Mouse (Mus musculus) splenic B cell, adult 2 months (primary cell): ENCODE results near the gene Nebl.

Experiments used
- DNase-seq: peaks from one replicate; pipeline ENCODE4 v3.0.0-alpha.2; 2011; ENCODE audit warnings: low read depth, low spot score
- H3K27me3 ChIP-seq: 2 replicates; pipeline ENCODE4 v1.6.1; 2012; ENCODE audit warnings: mild to moderate bottlenecking, low read length, moderate library complexity, mixed read lengths; ENCODE audit not compliant: control insufficient read depth, poor library complexity, insufficient read depth, severe bottlenecking
- H3K36me3 ChIP-seq: 2 replicates; pipeline ENCODE4 v1.6.1; 2012; ENCODE audit warnings: mild to moderate bottlenecking, low read length, moderate library complexity, mixed read lengths; ENCODE audit not compliant: control insufficient read depth, poor library complexity, insufficient read depth, severe bottlenecking

The Nebl gene

GRCm38 (mm10) chr2:17623931-17624330 lies 107.3 kb downstream of the Nebl start:
- no peaks in the 10 kb centered on the region for H3K36me3 ChIP-seq
- DNase-seq: no peak
- H3K27me3 ChIP-seq: no peaks in the 10 kb centered on the region

- no peaks in the 10 kb centered on the region for H3K36me3 ChIP-seq
- no peaks in the 10 kb centered on the region for H3K27me3 ChIP-seq
- no peak for DNase-seq
Observed at GRCm38 (mm10) chr2:17610259-17610658, 121.0 kb downstream of the Nebl start.

- no peak for DNase-seq
- no peaks in the 10 kb centered on the region for H3K36me3 ChIP-seq
- no peaks in the 10 kb centered on the region for H3K27me3 ChIP-seq
Observed at GRCm38 (mm10) chr2:17603573-17603972, 127.7 kb downstream of the Nebl start.

- no peaks in the 10 kb centered on the region for H3K36me3 ChIP-seq
- no peak for DNase-seq
- no peaks in the 10 kb centered on the region for H3K27me3 ChIP-seq
Observed at GRCm38 (mm10) chr2:17600652-17601051, 130.6 kb downstream of the Nebl start.

GRCm38 (mm10) chr2:17599860-17600259 lies 131.4 kb downstream of the Nebl start:
- Histone ChIP-seq H3K36me3 (no peaks in the 10 kb centered on the region), H3K27me3 (no peaks in the 10 kb centered on the region)
- DNase-seq: no peak

GRCm38 (mm10) chr2:17597932-17598331 lies 133.3 kb downstream of the Nebl start:
- H3K36me3 ChIP-seq: no peaks in the 10 kb centered on the region
- H3K27me3 ChIP-seq: no peaks in the 10 kb centered on the region
- DNase-seq: no peak

- DNase-seq: no peak
- Histone ChIP-seq H3K27me3 (no peaks in the 10 kb centered on the region), H3K36me3 (no peaks in the 10 kb centered on the region)
Observed at GRCm38 (mm10) chr2:17589669-17590068, 141.6 kb downstream of the Nebl start.

GRCm38 (mm10) chr2:17585329-17585992 lies 145.8 kb downstream of the Nebl start:
- H3K27me3 ChIP-seq: no peaks in the 10 kb centered on the region
- H3K36me3 ChIP-seq: no peaks in the 10 kb centered on the region
- DNase-seq: no peak

GRCm38 (mm10) chr2:17575648-17576047 lies 155.6 kb downstream of the Nebl start:
- H3K27me3 ChIP-seq: no peaks in the 10 kb centered on the region
- no peak for DNase-seq
- no peaks in the 10 kb centered on the region for H3K36me3 ChIP-seq

- DNase-seq: no peak
- Histone ChIP-seq H3K27me3 (no peaks in the 10 kb centered on the region), H3K36me3 (no peaks in the 10 kb centered on the region)
Observed at GRCm38 (mm10) chr2:17571716-17572115, 159.5 kb downstream of the Nebl start.

- no peaks in the 10 kb centered on the region for H3K36me3 ChIP-seq
- no peak for DNase-seq
Observed at GRCm38 (mm10) chr2:17558889-17559742, 172.1 kb downstream of the Nebl start.

GRCm38 (mm10) chr2:17549895-17550558 lies 181.2 kb downstream of the Nebl start:
- no peak for DNase-seq
- Histone ChIP-seq H3K27me3 (no peaks in the 10 kb centered on the region), H3K36me3 (no peaks in the 10 kb centered on the region)

More at GRCm38 (mm10) chr2:17558889-17559742, 172.1 kb downstream of the Nebl start:
- H3K27me3 ChIP-seq: no peaks in the 10 kb centered on the region

GRCm38 (mm10) chr2:17546354-17546948 lies 184.8 kb downstream of the Nebl start:
- Histone ChIP-seq H3K36me3 (no peaks in the 10 kb centered on the region), H3K27me3 (no peaks in the 10 kb centered on the region)
- DNase-seq: no peak

GRCm38 (mm10) chr2:17539737-17540136 lies 191.5 kb downstream of the Nebl start:
- Histone ChIP-seq H3K27me3 (no peaks in the 10 kb centered on the region), H3K36me3 (no peaks in the 10 kb centered on the region)
- no peak for DNase-seq

- no peak for DNase-seq
- Histone ChIP-seq H3K27me3 (no peaks in the 10 kb centered on the region), H3K36me3 (no peaks in the 10 kb centered on the region)
Observed at GRCm38 (mm10) chr2:17538493-17538892, 192.8 kb downstream of the Nebl start.
